Comparison of ENCODE assay signal across 8 mouse cellular contexts in genomic region chr2:164924100-164924857, GRCm38 (mm10). TPM values are rescaled to one million over a fixed set of nuclear protein-coding genes. Genes with fewer than 3 reads are reported as not detected.
DNase-seq lines count a peak whose midpoint lies in the region; ATAC-seq lines count a peak whose summit lies in the region.

No protein-coding gene starts in this region.

- no peaks in the 10 kb centered on the region for H3K9me3 ChIP-seq in hindbrain, embryonic 16.5 days (ENCODE audit: control insufficient read depth, low read length)

- peaks cover 2% of the 10 kb centered on the region; the same call in 1 of the 2 replicates for H3K36me3 ChIP-seq in hindbrain, embryonic 16.5 days (ENCODE audit: control insufficient read depth, insufficient read depth, low read length)

- 0 out of 2 replicates have a peak overlapping the region, but pooled peaks have one; percentile 22 for H3K9ac ChIP-seq in hindbrain, embryonic 16.5 days (ENCODE audit: low read depth, low read length)

- H3K4me2 ChIP-seq in hindbrain, embryonic 16.5 days (ENCODE audit: low read length), result no peak overlapping the region

- DNase-seq in Muller cell, postnatal 12 days (ENCODE audit: inconsistent ontology term), result peak; percentile 87
- DNase-seq in cerebellum, postnatal 25 days, result peak; percentile 95 to 96
- peak; percentile 90 to 96 for DNase-seq in frontal cortex, postnatal 36 days (ENCODE audit: low spot score in 2 of 2)
- DNase-seq in layer of hippocampus, postnatal 36 days, result peak; percentile 87 to 88
- peak; percentile 97 for DNase-seq in lung, postnatal 36 days
- DNase-seq in right cerebral cortex, postnatal 10 days (ENCODE audit: low spot score in 2 of 2), result peak; percentile 88 to 90
- peak; percentile 44 for DNase-seq in urinary bladder, postnatal 10 days (ENCODE audit: low spot score)

- no peak overlapping the region for H3K4me3 ChIP-seq in hindbrain, embryonic 16.5 days (ENCODE audit: low read length)

- peak; percentile 66; the same call in 1 of the 2 replicates for ATAC-seq in hindbrain, embryonic 16.5 days

- no peak overlapping the region for H3K27ac ChIP-seq in hindbrain, embryonic 16.5 days (ENCODE audit: low read depth, low read length)

- WGBS in hindbrain, embryonic 16.5 days, result 38% methylated on average over 11 of the region's 11 CpGs

- peaks cover 6% of the 10 kb centered on the region for H3K4me1 ChIP-seq in hindbrain, embryonic 16.5 days (ENCODE audit: control insufficient read depth, insufficient read depth, low read depth, low read length)

- no peaks in the 10 kb centered on the region for H3K27me3 ChIP-seq in hindbrain, embryonic 16.5 days (replicated peaks; ENCODE audit: control insufficient read depth, insufficient read depth, low read length)

RNA-seq across cellular contexts. Expression of gene Zfp335, which starts 12.7 kb away (rescaled TPM):
- 13.4 and 17.1 TPM in 2 replicates for polyA plus RNA-seq in hindbrain, embryonic 16.5 days (2015; fragmentation: Nextera tagmentation; extraction: Ambion mirVana)
- 10 to 100 TPM; 23.8 to 29.7 TPM for total RNA-seq in layer of hippocampus, postnatal 36 days (2021)

RNA-seq across cellular contexts. Expression of gene Mmp9, which starts 16.3 kb away (rescaled TPM):
- polyA plus RNA-seq in hindbrain, embryonic 16.5 days (2015; fragmentation: Nextera tagmentation; extraction: Ambion mirVana), result 22.5 and 29.3 TPM in 2 replicates
- 1 to 10 TPM; 2.0 to 2.9 TPM for total RNA-seq in layer of hippocampus, postnatal 36 days (2021)

RNA-seq across cellular contexts. Expression of gene Slc12a5, which starts 36.3 kb away (rescaled TPM):
- 52.7 and 54.9 TPM in 2 replicates for polyA plus RNA-seq in hindbrain, embryonic 16.5 days (2015; fragmentation: Nextera tagmentation; extraction: Ambion mirVana)
- total RNA-seq in layer of hippocampus, postnatal 36 days (2021), result 100 to 1,000 TPM; 398 to 404 TPM

RNA-seq across cellular contexts. Expression of gene Pcif1, which starts 45.2 kb away (rescaled TPM):
- polyA plus RNA-seq in hindbrain, embryonic 16.5 days (2015; fragmentation: Nextera tagmentation; extraction: Ambion mirVana), result 71.3 and 77.6 TPM in 2 replicates
- 10 to 100 TPM; 41.2 to 44.1 TPM for total RNA-seq in layer of hippocampus, postnatal 36 days (2021)

Comparison
In these comparisons a context has a peak if more than half of its experiments do, and no peak if none do; other contexts are left out.
1. DNase-seq: peak in every context shown above with its lines; median percentile 97 in lung, postnatal 36 days; 96 in cerebellum, postnatal 25 days; 93 in frontal cortex, postnatal 36 days; 89 in right cerebral cortex, postnatal 10 days; 88 in layer of hippocampus, postnatal 36 days; 87 in Muller cell, postnatal 12 days; 44 in urinary bladder, postnatal 10 days.